Mouse (Mus musculus) erythroid progenitor cell, adult 5-6 weeks (primary cell): ENCODE data around the gene Calhm2. TPM values are rescaled to one million over a fixed set of nuclear protein-coding genes. Genes with fewer than 3 reads are reported as not detected.

Experiments used
- ATAC-seq: replicated peaks from 2 replicates; pipeline ENCODE4 v1.8.0; 2016; ENCODE audit warnings: moderate number of reproducible peaks, mild to moderate bottlenecking, moderate TSS enrichment, inconsistent platforms; ENCODE audit not compliant: poor library complexity, low FRiP score, severe bottlenecking
- total RNA-seq, 2 experiments: library from RNA; stranded (forward) in 1 of 2; stranded (reverse) in 1 of 2; fragments of 150-400 nt in 1 of 2; fragments of 186-747, 209-891 nt in 1 of 2; gene quantifications; 2 replicates each; pipeline versions ENCODE4 v1.2.3 to v1.2.4; 2015 to 2017; ENCODE audit warnings: low replicate concordance in 2 of 2

Calhm2 gene
- total RNA-seq (2015; ENCODE audit: low replicate concordance) (1.7 and 4.0 TPM in 2 replicates), total RNA-seq (2017; ENCODE audit: low replicate concordance) (0.83 and 1.0 TPM in 2 replicates)

DNA sequence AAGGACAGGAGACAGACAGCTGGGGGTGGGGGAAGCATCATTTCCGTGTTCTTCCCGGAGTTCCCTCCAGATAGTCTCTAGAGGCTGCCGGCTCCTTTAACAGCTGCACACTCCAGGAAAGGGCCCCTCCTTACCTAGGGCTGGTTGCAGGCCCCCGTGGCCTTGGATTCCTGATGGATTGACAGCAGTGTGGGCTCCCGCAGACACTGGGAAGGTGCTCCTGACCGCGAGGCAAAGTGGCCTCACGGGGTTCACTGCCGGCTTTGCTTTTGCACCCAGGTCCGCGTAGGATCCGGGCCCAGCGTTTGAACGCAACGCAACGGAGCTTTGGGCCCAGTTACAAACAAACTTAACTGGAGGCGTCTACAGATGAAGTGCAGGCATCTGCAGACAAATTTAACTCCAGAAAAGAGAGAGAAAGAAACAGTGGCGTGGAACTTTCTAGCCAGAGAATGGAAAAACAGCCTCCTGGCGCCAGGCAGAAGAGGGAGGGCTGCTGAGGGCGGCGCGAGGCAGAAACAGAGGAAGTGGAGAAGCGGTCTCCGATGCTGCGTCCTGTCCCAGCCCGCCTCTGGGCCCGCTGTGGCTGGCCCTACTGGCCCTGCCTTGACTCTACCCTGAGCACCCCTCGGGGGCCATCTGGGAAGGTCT lies at the start of gene Calhm2:
TSS of gene Calhm2 (minus strand) at position 524 of the 651 bp plus-strand sequence.
- no peak for ATAC-seq

DNA sequence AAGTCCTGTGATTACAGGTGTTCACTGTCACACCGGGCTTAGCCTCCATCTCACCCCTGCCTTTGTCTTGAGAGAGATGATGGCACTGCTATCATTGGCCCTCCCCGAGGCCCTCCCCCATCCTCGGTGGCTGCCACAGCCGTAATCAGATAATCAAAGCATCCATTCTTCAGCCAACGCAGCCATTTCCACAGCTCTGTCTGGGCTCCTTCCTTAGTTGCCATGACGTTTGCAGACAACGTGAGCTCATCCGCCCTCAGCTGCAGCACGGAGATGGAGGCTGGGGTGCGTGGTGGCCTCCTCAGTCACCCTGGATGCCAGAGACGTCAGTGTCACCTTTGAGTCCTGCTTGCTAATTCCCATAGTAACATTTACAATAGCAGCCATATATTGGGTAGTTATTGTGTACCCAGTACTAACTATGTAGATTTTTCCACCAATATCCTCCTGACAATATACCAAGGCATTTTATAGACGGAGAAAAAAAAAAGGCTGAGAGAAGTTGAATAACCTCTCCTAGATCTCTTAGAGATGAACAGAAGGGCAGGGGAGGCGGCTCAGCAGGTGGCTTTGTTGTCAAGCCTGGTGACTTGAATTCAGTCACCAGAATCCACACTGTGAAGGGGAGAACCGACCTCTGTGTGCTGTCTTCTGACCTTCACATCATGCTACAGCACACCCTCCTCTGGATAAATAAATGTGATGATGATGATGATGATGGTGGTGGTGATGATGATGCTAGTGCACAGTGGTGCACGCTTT lies 48.6 kb upstream of the Calhm2 start:
- ATAC-seq: no peak

DNA sequence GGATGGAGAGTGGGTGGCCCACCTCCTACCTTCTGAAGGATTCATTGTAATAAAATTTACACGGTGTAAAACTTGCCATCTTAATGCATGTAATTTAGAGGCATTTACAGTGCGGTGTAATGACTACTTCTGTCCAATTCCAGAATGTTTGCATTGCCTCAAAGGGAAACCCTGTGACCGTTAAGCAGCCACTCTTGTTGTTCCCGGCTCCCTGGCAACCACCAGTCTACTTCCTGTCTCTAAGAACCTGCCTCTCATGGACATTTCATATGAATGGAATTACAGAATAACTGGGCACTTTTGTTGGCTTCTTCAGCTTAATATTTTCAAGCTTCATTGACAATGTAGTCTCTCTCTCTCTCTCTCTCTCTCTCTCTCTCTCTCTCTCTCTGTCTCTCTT lies 46.6 kb upstream of the Calhm2 start:
- no peak for ATAC-seq

DNA sequence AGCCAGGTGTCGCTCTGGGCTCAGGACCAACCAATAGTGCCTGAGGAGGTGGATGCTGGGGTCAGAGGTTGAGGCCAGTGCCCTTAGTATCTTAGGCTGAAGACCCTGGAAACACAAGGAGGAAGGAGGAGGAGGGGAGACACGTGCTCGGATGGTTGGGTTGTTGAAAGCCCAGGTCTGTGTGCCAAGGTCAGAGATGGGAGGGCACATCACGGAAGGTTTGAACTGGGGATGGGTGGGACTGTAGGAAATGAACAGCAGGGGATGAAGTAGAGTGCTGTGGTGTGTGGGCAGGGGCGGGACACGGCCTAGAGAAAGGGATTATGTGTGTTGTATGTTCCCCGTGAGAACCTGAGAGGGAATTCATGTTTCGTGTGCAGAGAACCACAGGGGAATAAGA lies 46.1 kb upstream of the Calhm2 start:
- ATAC-seq: no peak

DNA sequence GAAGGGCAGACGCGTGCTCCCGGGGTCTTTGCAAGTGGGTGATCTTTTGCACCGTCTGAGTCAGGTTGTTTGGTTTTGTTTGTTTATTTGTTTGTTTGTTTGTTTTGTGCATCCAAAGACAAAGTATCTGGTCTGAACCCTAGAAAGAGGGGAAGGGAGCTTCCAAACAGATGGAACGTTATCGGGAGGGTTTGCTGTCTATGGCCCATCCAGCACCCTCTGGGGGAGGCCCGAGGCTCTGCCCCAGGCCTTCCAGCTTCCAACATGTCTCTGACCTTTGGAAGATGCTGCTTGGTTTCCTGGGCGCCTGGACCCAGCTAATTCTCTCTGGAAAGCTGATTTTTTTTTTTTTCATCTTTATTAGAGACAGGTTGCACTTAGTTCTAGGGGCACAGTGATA lies 41.9 kb upstream of the Calhm2 start:
- no peak for ATAC-seq

DNA sequence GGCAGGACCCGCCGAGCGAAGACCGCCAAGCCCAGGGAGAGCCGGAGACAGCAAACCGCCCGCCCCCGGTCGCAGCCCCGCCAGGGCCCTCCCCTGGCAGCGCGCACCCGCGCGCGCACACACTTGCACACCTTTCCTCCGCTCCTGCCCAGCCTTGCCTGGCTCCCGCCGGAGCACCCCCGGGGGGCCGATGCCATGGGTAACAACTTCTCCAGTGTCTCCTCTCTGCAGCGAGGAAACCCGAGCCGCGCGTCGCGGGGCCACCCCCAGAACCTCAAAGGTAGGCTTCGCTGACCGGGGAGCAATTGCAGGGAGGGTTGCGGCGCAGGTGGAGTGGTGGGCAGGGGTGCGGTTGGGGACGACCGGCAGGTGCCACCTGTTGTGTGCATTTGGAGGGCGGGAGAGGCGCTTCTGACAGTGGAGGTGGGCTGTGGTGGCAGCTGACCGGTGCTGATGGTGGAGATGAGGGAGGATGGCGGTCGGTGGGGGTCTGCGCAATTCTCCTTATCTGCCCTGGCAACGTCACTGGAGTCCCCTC lies 41.2 kb upstream of the Calhm2 start:
- no peak for ATAC-seq

DNA sequence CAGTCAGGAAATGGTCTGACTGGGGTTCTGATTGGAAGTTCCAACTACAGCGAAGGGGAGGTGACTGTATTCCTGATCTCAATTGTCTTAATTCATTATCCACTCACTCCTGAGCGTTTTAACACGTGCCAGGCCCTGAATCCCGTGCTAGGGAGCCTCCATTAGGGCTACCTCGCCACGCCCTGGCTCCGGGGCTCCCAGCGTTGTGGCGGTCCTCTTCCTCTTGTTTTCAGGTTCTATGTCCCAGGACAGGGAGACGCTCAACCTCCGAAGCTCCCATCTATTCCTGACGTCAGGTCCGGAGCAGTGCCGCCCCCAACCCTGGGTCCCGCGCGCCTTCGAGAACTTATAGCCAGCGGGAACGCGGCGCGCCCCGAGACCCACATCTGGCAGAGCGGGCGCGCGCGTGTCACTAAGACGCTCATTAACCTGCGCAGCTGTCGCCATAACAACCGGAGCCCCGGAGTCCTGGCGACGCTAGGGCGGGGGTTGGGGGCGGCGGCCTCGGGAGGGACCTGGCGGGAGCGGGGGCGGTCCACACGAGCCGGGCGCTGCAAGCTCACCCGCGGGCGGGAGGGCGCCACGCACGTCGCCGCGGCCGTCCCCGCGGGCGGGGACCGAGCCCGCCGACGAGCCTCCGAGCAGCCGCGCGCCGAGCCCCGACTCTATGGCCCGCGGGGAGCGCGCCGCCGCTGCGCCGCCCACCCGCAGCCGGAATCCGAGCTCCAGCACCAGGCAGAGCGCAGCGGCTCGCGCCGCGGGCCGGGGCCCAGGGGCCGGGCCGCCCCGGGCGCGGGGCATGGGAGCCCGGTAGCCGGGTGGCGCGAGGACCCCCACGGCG lies 40.6 kb upstream of the Calhm2 start, which contains the start of gene Neurl1a:
TSS of gene Neurl1a (plus strand) at position 390 of the 841 bp plus-strand sequence.
- ATAC-seq: no peak

DNA sequence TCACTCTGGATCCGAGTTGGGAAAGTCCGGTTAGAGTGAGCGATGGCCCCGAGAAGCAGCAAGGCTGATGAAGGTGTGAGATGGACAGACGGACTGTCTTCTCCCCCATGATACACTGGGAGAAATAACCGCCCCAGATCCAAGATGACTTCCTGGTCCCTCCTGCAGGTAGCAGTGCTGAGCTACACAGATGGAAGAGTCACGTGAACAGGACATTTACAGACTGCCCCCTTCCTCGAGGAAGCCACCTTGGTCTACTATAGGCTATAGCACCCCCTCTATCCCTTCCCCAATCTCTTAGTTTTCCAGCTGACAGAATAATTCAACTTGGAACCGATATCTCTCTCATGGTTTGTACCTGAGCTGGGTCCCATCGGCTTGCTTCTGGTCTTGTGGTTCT lies 39.9 kb upstream of the Calhm2 start:
- no peak for ATAC-seq

DNA sequence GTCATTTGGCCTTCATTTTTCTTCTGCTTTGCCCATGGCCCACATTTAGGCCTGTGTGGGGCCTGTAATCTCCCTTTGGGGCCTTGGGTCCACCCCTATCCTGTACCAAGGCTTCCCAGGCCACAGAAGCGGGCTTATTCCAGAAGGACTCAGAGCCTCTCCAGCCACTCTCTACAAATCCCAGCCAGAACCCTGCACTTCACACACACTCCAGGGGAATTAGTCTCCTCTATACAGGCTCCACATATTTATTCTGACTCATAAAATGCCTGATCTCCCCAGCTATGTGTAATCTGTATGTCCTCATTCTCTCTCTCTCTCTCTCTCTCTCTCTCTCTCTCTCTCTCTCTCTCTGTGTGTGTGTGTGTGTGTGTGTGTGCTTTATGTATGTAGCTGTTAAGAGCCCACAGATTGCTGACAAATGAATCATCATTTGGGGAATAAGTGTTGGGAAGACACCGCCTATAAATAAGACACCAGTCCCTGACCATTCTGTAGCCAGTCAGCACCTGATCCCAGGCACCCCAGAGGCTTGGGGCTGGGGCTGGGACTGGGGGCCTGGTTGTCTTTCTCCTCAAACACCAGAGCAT lies 38.9 kb upstream of the Calhm2 start:
- ATAC-seq: no peak

DNA sequence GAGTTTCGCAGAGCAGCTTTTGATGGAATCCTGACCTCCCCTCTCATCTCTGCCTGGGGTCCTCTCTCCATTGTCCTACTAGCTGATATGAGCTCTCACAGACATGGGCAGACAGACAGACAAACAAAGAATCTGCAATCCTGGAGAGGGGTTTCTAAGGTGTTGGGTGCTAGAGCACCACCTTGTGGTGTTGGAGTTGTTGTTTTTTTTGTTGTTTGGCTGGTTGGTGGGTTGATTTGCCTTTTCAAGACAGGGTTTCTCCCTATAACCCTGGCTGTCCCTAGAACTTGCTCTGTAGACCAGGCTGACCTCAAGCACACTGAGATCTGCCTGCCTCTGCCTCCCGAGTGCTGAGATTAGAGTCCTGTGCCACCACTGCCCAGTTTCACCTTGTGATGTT lies 37.4 kb upstream of the Calhm2 start:
- no peak for ATAC-seq

DNA sequence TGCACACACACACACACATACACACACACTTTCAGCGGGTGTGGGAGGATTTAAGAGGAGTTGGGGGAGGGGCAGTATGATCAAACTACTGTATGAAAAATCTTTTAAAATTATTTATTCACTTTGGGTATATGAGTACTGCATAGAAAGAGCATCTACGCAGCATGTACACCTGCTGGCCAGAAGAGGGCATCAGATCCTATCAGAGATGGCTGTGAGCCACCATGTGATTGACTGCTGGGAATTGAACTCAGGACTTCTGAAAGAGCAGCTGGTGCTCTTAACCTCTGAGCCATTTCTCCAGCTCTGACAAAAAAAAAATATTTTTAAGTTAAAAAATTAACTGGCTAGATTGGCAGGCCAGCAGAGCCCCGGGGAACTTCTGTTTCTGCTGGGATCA lies 36.4 kb upstream of the Calhm2 start:
- ATAC-seq: no peak

DNA sequence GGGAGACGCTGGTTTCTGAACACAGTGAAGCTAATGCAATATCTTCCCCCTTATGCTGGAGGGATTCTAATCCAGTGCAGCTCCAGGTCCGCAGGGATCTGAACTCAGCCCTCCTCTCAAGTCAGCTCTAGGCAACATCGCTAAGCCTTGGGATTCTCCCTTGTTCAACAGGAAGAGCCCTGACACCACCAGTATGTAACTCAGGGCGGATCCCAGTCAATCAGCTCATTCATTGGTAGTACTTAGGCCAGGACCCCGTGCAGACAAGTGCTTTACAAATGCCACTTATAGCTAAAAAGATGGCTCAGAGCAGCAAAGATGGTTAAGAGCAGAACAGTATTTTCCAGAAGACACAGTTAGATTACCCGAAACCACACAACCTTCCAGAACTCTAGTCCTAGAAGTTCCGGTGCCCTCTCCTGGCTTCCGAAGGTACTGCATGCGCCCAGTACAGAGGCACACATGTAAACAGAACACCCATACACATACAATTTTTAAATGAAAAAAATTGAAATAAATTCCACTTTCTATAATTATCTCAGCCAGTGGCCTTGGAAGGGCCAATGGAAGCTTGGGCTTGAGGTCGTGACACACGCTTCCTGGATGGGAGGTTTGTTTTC lies 30.8 kb upstream of the Calhm2 start:
- peak; percentile 84 for ATAC-seq

DNA sequence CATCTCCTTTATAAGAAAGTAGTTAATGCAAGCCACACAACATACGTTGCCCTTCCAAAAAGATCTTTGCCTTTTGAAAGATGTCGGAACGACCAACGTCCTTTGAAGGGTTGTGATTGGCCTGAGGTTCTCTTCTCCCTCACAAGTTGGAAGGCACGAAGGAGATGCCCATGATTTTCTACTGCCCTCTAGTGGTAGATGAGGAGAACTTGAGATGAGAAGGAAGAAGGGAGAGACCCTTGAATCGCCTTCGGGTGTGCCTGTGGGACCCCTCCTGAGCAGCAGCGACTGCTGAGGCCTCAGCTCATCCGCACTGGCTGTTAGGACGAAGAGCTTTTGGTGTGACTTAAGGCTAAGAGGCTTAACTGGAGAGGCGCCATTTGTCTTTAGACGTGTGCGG lies 30.1 kb upstream of the Calhm2 start:
- ATAC-seq: peak; percentile 75

DNA sequence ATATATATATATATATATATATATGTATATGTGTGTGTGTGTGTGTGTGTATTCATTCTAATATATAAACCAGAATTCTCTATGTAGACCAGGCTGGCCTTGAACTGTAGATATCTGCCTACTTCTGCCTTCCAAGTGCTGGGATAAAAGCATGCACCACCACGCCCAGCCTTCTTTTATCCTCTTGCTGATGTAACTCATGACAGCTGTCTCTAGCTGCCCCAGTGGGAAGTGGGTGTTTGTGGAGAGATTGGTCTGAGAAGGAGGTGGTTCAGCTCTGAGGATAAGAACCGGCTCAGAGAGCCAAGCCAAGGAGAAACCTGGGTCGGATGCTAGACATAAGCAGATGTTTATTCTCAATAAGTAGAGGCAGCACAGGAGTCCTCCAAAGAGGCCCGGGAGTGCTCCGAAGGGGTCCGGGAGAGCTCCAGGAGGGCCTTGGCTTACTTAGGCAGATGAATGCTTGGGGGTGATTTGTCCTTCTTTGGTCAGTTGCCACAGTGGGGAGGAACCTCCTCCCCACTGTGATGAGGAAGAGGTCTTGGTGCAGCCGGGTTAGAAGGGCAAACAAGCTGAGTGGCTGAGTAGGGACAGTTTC lies 29.6 kb upstream of the Calhm2 start:
- no peak for ATAC-seq

DNA sequence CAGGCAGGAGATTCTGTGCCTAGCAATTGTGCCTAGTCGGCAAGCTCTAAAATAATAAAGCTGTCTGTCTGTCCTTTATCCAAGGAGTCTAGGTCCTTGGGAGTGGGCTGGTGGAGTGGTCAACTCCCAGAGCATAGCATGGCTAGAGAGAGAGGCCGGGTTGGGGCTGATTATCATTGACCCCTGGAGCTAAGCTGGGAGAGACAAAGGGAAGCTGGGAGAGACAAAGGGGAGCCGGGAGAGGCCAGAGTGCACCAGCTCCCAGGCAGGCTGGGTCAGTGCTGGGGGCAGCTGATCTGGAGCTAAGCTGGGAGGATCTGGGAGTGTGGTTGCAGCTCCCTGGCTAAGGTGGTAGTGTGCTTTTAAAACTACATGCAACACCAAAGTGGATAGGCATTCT lies 28.7 kb upstream of the Calhm2 start:
- ATAC-seq: no peak

DNA sequence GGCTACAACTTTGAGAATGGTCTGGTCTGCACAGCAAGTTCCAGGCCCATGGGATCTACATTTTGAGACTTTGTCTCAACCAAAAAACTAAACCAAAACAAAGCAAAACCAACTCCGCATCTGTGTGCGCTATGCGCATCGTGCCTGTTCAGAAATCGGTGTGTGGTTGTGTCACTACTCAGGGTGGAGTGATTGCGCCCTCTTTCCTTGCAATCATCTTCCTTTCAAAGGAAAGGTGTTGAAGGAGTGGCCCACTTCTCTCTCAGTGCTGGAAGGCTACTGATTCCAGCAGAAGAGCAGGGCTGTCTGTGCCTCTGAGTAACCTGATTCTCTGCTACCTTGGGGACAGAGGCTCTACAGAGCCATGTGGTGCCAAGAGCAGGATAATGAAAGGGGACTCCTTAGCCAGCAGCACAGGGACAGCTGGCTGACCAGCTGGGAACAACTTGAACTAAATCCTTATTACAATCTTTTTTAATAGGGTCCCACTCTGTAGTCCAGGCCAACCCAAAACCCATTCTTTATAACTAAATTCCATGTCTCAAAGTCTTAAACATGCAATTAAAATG lies 25.2 kb upstream of the Calhm2 start:
- no peak for ATAC-seq

DNA sequence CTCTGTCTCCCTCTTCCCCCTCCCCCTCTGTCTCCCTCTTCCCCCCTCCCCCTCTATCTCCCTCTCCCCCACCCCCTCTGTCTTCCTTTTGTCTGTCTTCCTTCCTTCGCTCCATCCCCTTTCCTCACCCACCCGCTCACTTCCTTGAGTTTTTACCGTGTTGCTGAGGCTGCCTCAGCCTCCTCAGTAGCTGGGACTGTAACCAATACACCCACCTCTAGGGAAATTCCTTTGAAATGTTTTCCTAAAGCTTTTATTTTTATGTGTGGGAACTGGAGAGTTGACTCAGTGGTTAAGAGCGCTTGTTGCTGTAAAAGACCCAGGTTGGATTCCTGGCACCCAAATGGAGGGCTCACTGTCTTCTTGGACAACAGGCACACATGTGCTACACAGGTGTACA lies 23.6 kb upstream of the Calhm2 start:
- ATAC-seq: no peak

DNA sequence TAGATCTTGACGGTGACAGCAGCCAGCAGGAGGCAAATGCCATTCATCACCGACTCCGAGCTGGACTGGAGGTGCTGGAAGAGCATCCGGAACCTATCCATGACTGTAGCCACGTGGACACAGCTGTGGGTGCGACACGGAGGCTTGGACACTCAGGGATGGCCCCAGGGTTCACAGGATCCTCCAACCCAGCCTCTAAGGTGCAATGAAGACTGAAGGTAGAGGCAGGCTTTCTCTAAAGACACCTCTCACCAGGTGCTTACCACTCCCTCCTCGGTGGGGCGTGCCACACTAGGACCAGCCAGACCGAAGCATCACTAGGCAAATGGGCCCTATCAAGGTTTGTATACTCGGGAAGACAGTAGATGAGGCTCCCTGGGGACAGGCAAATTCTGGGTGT lies 19.6 kb upstream of the Calhm2 start, which contains the start of gene Calhm3:
TSS of gene Calhm3 (minus strand) at position 101 of the 400 bp plus-strand sequence.
- no peak for ATAC-seq

DNA sequence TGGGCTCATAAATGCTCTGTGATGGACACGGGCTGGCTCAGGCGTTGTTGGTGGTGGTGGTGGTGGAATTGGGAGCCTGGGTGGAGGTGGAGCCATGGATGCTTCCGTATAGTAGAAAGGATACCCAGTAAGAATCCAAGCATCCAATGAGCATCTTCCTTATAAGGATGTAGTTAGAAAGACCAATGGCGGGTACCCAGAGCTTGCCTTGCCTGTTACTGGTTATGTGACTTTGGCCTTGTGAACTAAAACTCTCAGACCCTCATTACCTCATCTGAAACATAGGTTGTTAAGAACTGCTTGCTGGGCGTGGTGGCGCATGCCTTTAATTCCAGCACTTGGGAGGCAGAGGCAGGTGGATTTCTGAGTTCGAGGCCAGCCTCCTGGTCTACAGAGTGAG lies 15.7 kb upstream of the Calhm2 start:
- ATAC-seq: no peak
